Mouse (Mus musculus): ENCODE data around the gene Lypd6b.

DNA sequence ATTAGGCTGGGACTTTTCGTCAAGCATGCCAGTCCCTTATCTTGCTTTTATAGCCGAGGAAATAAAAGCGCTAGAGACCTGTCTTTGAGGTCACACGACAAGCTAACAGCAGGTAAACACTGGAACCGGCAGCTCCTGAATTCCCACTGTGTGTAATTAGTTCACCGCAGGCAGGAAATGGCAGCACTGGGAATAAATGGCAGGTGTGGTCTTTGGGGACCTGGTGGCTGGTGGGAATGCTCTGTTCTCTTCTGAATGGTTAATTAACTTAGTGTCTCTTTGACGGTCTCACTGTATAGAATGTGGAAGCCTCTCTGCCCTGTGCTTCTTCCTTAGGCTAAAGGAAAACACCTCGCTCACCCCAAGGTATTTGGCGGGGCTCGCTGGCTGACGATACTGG is 23.9 kb downstream of the Lypd6b start:
- TF ChIP-seq POLR2A (IDR thresholded peaks at IDR 0.05; ENCODE audit: low read depth, low read length) (no peak), CTCF (IDR thresholded peaks at IDR 0.05; ENCODE audit: borderline replicate concordance, insufficient read depth, low read length) (no peak)
